Mouse (Mus musculus): ENCODE data around the gene Cplx3. TPM values are rescaled to one million over a fixed set of nuclear protein-coding genes. Genes with fewer than 3 reads are reported as not detected.

The Cplx3 gene
- total RNA-seq, 1 experiment from 2014 or later = not detected

DNA sequence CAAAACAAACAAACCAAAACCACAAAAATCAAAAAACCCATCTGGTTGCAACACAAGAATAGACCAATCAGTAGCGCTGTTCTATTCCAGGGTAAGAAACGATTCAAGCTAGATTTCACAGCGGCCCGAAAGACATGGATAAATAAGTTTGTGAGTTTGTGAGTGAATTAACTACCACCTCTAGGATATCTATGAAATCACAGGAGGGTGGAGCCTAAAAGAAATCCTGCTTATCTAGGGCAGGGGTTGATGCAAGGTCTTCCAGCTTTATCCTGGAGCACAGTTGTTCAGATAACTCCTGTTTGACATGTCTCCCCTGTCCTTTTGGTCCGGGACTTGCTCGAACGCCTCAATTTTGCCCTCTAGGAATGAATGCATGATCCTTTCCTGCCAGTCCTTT lies 45.8 kb downstream of the Cplx3 start:
- DNase-seq = no peak

- DNase-seq = no peak
Observed at GRCm38 (mm10) chr9:57559568-57559967, 46.5 kb downstream of the Cplx3 start.

DNA sequence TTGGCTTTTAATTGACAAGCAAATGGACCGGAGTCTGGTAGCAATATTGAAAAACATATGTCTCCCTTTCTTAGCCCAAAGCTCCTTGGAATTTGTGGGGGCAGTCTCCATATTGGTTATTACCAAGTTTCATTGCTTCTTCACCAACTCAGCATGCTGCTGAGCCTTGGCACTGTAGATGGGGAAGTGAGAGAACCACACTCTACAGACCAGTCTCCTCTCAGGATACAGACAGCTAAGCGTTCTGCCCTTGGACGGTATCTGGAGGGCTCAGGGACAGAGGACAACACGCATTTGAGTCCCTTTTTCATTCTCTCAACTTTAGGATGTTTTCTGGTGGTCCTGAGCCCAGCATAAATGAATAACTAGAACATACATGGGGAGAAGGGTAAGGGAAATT lies 47.5 kb downstream of the Cplx3 start:
- DNase-seq = no peak

- DNase-seq = no peak
Observed at GRCm38 (mm10) chr9:57557215-57557614, 48.9 kb downstream of the Cplx3 start.

GRCm38 (mm10) chr9:57554753-57555152 lies 51.3 kb downstream of the Cplx3 start:
- no peak for DNase-seq

DNA sequence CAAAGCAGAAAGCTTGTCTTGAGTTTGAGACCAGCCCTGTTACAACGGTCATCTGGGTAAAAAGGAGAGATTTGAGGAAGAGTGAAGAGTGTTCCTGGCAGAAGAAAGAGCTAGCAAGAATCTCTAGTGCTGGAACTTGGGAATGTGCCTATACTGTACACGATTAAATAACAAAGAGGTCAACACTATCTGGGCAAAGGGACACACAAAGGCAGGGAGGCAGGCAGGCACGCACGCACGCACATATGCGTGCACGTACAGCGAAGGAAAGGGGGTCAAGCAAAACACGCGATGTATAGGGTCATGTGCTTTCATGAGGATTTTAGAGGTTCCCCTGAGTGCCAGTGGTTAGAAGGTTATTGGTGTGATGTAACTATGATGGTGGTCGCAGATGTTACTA lies 53.0 kb downstream of the Cplx3 start:
- no peak for DNase-seq

GRCm38 (mm10) chr9:57552139-57552887 lies 53.8 kb downstream of the Cplx3 start, which contains the start of gene Mpi:
Mpi (minus strand) TSS chr9:57552763.
- peak; percentile 73 for DNase-seq

DNA sequence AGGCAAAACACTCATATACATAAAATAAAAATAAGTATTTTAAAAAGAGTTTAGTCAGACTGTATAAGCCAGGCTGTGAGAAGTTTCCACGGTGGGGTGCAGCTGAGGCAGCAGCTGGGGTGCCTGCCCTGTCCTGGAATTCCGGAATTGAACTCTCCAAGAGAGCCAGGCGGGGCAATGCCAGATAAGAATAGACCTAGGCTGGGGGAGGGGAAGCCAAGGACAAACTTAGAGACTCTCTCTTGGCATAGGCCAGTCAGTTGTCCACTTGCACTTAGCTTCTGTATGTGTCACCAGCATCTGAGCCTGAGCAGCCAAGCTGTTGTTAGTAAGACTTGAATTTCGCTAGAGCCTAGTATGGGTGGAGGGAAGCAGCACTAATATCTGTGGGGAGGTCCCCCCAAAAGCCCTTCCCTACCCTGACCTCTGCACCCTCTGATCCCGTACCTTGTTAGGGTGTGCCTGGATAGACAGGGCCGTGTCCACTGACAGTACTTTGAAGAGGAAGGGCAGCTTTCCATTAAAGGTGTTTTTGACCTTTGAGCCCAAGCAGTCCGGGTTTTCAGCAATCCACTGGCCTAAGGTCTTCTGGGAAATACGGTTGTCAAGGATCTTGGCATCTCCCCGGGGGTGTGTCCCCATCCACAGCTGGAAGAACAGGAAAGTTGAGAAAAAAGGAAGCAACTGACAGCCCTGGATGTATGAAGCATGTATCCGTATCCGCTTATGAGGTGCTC lies 55.8 kb downstream of the Cplx3 start:
- peak; percentile 49 for DNase-seq

Other genes starting within 250 kb of the Cplx3 start
- gene Ppcdc, start 166.2 kb downstream of the Cplx3 start, total RNA-seq (2021) = 17.4 and 31.5 TPM in 2 replicates
- gene Scamp5, start 138.2 kb downstream of the Cplx3 start, total RNA-seq (2021) = 10.8 and 14.4 TPM in 2 replicates
- 5.0 and 6.5 TPM in 2 replicates for gene Rpp25, start 102.3 kb downstream of the Cplx3 start, total RNA-seq (2021)
- 410 and 447 TPM in 2 replicates for gene Cox5a, start 85.0 kb downstream of the Cplx3 start, total RNA-seq (2021)
- 25.2 and 29.2 TPM in 2 replicates for gene Fam219b, start 68.8 kb downstream of the Cplx3 start, total RNA-seq (2021)
- gene Mpi, start 53.5 kb downstream of the Cplx3 start, total RNA-seq (2021) = 37.2 and 46.9 TPM in 2 replicates
- gene Scamp2, start 45.3 kb downstream of the Cplx3 start, total RNA-seq (2021) = 54.6 and 67.0 TPM in 2 replicates
- 18.3 and 27.5 TPM in 2 replicates for gene Ulk3, start 16.8 kb downstream of the Cplx3 start, total RNA-seq (2021)
- gene Lman1l, start 14.5 kb upstream of the Cplx3 start, total RNA-seq (2021) = not detected in 2 replicates
- gene Csk, start 47.4 kb upstream of the Cplx3 start, total RNA-seq (2021) = 70.4 and 105 TPM in 2 replicates
- 5.5 TPM in 1 of 2 replicates, not detected in the other for gene Cyp1a2, start 77.4 kb upstream of the Cplx3 start, total RNA-seq (2021)
- gene Cyp1a1, start 81.6 kb upstream of the Cplx3 start, total RNA-seq (2021) = 0.12 and 0.57 TPM in 2 replicates
- 10.5 and 11.2 TPM in 2 replicates for gene Edc3, start 102.3 kb upstream of the Cplx3 start, total RNA-seq (2021)
- 71.1 and 91.1 TPM in 2 replicates for gene Clk3, start 159.6 kb upstream of the Cplx3 start, total RNA-seq (2021)
- 3.9 and 4.9 TPM in 2 replicates for gene Arid3b, start 230.5 kb upstream of the Cplx3 start, total RNA-seq (2021)